Comparison of ENCODE assay signal across 8 mouse cellular contexts in genomic region chr16:31662556-31663378, GRCm38 (mm10). TPM values are rescaled to one million over a fixed set of nuclear protein-coding genes. Genes with fewer than 3 reads are reported as not detected.
DNase-seq lines count a peak whose midpoint lies in the region; ATAC-seq and TF ChIP-seq lines count a peak whose summit lies in the region.

No protein-coding gene starts in this region.

- peak overlapping the region; percentile 89 for H3K4me3 ChIP-seq in forebrain, embryonic 14.5 days (ENCODE audit: low read depth, low read length)
- H3K4me3 ChIP-seq in liver, embryonic 14.5 days (ENCODE audit: insufficient read depth in 1 of 2, low read depth in 2 of 2, low read length in 2 of 2) = peak overlapping the region; percentile 85 to 95

- H3K4me1 ChIP-seq in forebrain, embryonic 14.5 days (ENCODE audit: control insufficient read depth, insufficient read depth, low read length) = peaks cover 19% of the 10 kb centered on the region; the same call in 1 of the 2 replicates
- peaks cover 10 to 11% of the 10 kb centered on the region in 2 experiments; a peak in 3 of 4 replicates for H3K4me1 ChIP-seq in liver, embryonic 14.5 days (replicated peaks; ENCODE audit: control insufficient read depth in 2 of 2, insufficient read depth in 2 of 2, low read length in 1 of 2)

- peak overlapping the region; percentile 90; the same call in 1 of the 2 replicates for H3K27ac ChIP-seq in forebrain, embryonic 14.5 days (ENCODE audit: low read depth, low read length)
- no peak overlapping the region for H3K27ac ChIP-seq in liver, embryonic 14.5 days

- intact Hi-C loops in gastrocnemius, postnatal 36 days (cut with DNase I) = no loop called here

- H3K36me3 ChIP-seq in forebrain, embryonic 14.5 days (ENCODE audit: control insufficient read depth, insufficient read depth, low read length) = peaks cover 12% of the 10 kb centered on the region; the same call in 1 of the 2 replicates
- peaks cover 11% of the 10 kb centered on the region; the same call in 1 of the 2 replicates for H3K36me3 ChIP-seq in liver, embryonic 14.5 days (replicated peaks; ENCODE audit: control insufficient read depth, insufficient read depth, low read depth)

- DNase-seq in embryo, embryonic 11 days = peak; percentile 29
- DNase-seq in embryo, embryonic 9.5 days (ENCODE audit: extremely low spot score) = no peak
- DNase-seq in A20 (ENCODE audit: low read depth, low spot score) = peak; percentile 50
- no peak for DNase-seq in forebrain, embryonic 14.5 days (ENCODE audit: low spot score)
- DNase-seq in liver, embryonic 14.5 days (ENCODE audit: low read depth in 3 of 3, low spot score in 3 of 3) = no peak
- DNase-seq in frontal cortex, adult 2 months (ENCODE audit: extremely low spot score in 1 of 2, low spot score in 1 of 2) = no peak
- DNase-seq in gastrocnemius, postnatal 4 days (ENCODE audit: low spot score in 2 of 2) = no peak
- DNase-seq in gastrocnemius, postnatal 36 days = no peak

- peak; percentile 30 for ATAC-seq in forebrain, embryonic 14.5 days
- ATAC-seq in liver, embryonic 14.5 days (ENCODE audit: insufficient read depth) = no peak

- peak overlapping the region; percentile 84 for H3K9ac ChIP-seq in forebrain, embryonic 14.5 days (ENCODE audit: low read length)
- H3K9ac ChIP-seq in liver, embryonic 14.5 days (replicated peaks) = peak overlapping the region; percentile 90

- TF ChIP-seq EP300 in liver, embryonic 14.5 days (IDR thresholded peaks at IDR 0.05; ENCODE audit: low read depth) = no peak

- peak overlapping the region; percentile 74 for H3K4me2 ChIP-seq in forebrain, embryonic 14.5 days (ENCODE audit: low read length)
- peak overlapping the region; percentile 81 for H3K4me2 ChIP-seq in liver, embryonic 14.5 days (ENCODE audit: low read depth)

- 0 out of 2 replicates have a peak, but pooled peaks cover 5% of the 10 kb centered on the region for H3K27me3 ChIP-seq in forebrain, embryonic 14.5 days (replicated peaks; ENCODE audit: control insufficient read depth, insufficient read depth, low read length)
- H3K27me3 ChIP-seq in liver, embryonic 14.5 days (ENCODE audit: control insufficient read depth, insufficient read depth, low read length) = peaks cover 16% of the 10 kb centered on the region

- WGBS in forebrain, embryonic 14.5 days = 13% methylated on average over 22 of the region's 22 CpGs
- WGBS in liver, embryonic 14.5 days (ENCODE audit: insufficient replicate concordance) = 15% methylated on average over 22 of the region's 22 CpGs

- no peaks in the 10 kb centered on the region for H3K9me3 ChIP-seq in forebrain, embryonic 14.5 days (replicated peaks; ENCODE audit: control insufficient read depth, low read length)
- H3K9me3 ChIP-seq in liver, embryonic 14.5 days (ENCODE audit: control insufficient read depth, low read length) = no peaks in the 10 kb centered on the region

- no peak for TF ChIP-seq CTCF in liver, embryonic 14.5 days (IDR thresholded peaks at IDR 0.05; ENCODE audit: low read depth)

RNA-seq across cellular contexts. Expression of gene Dlg1, which starts 0.5 kb away (rescaled TPM):
- 14.1 and 17.2 TPM in 2 replicates for polyA plus RNA-seq in forebrain, embryonic 14.5 days (2014; fragmentation: Nextera tagmentation; extraction: Ambion mirVana)
- 8.1 and 12.9 TPM in 2 replicates for polyA plus RNA-seq in liver, embryonic 14.5 days (2012; rRNA removed)
- 7.3 and 8.7 TPM in 2 replicates for polyA plus RNA-seq in liver, embryonic 14.5 days (2014; fragmentation: Nextera tagmentation; extraction: Ambion mirVana)
- polyA plus RNA-seq in frontal cortex, adult 2 months (2012; rRNA removed) = 87.8 and 88.0 TPM in 2 replicates
- total RNA-seq in gastrocnemius, postnatal 4 days (2021) = 10 to 100 TPM; 44.2 to 48.5 TPM
- total RNA-seq in gastrocnemius, postnatal 36 days (2021) = 10 to 100 TPM; 38.3 to 39.9 TPM

Comparison
In these comparisons a context has a peak if more than half of its experiments do, and no peak if none do; other contexts are left out.
1. DNase-seq: peak in embryo, embryonic 11 days (single experiment) and A20 (single experiment); none in embryo, embryonic 9.5 days (single experiment), forebrain, embryonic 14.5 days (single experiment), liver, embryonic 14.5 days (0 of 3), frontal cortex, adult 2 months (0 of 2), gastrocnemius, postnatal 4 days (0 of 2) and gastrocnemius, postnatal 36 days (0 of 2).